Mouse (Mus musculus) bone marrow macrophage, adult 2 months (primary cell): ENCODE results near the gene Cisd2.

Source experiments
- CTCF ChIP-seq: IDR thresholded peaks from 2 replicates; pipeline ENCODE4 v1.5.1; 2012; ENCODE audit warnings: low read depth, mild to moderate bottlenecking, low read length, moderate library complexity
- POLR2A ChIP-seq: IDR thresholded peaks from 2 replicates; pipeline ENCODE4 v1.6.1; 2012; ENCODE audit warnings: mild to moderate bottlenecking, low read depth, low read length, borderline replicate concordance

- TF ChIP-seq CTCF (no peak), POLR2A (no peak)
Measured at GRCm38 (mm10) chr3:135440221-135440620, 16.5 kb upstream of the Cisd2 start.
